Mouse (Mus musculus) bone marrow, adult 2 months (tissue): ENCODE measurements around the gene Dpagt1. TPM values are rescaled to one million over a fixed set of nuclear protein-coding genes. Genes with fewer than 3 reads are reported as not detected.

Experiments used
- H3K27ac ChIP-seq: fragments of 200-500 bp; 2 replicates; pipeline ENCODE4 v1.5.1; 2012; ENCODE audit warnings: low read depth, mild to moderate bottlenecking, control low read depth, inconsistent platforms, low read length; ENCODE audit not compliant: control insufficient read depth, poor library complexity, insufficient read depth
- H3K4me1 ChIP-seq: fragments of 200-500 bp; 2 replicates; pipeline ENCODE4 v1.6.1; 2011; ENCODE audit warnings: low read length; ENCODE audit not compliant: control insufficient read depth, insufficient read depth
- H3K4me3 ChIP-seq: fragments of 200-500 bp; replicated peaks from 2 replicates; pipeline ENCODE3; 2011; ENCODE audit warnings: mild to moderate bottlenecking, low read depth, low read length, control low read depth; ENCODE audit not compliant: control insufficient read depth
- CTCF ChIP-seq: fragments of 200-500 bp; IDR thresholded peaks from 2 replicates; pipeline ENCODE4 v1.5.1; 2011; ENCODE audit warnings: low read length, control low read depth; ENCODE audit not compliant: control insufficient read depth, insufficient read depth
- POLR2A ChIP-seq: fragments of 200-500 bp; IDR thresholded peaks from 2 replicates; pipeline ENCODE4 v1.6.1; 2011; ENCODE audit warnings: low read depth, mild to moderate bottlenecking, control low read depth, low read length, borderline replicate concordance; ENCODE audit not compliant: control insufficient read depth
- WGBS: fragments of 180-500 bp; shearing (Covaris S2); methylation state at CpG from one replicate; pipeline ENCODE4 v1.1.7; 2018; 5-methylcytosine and 5-hydroxymethylcytosine counted together
- polyA plus RNA-seq: library from polyadenylated mRNA; stranded (reverse); fragments of >200 nt; gene quantifications from 2 replicates; pipeline ENCODE4 v1.2.4, GENCODE M21; 2011; ENCODE audit warnings: low replicate concordance; ENCODE audit not compliant: missing spikeins, insufficient read depth, insufficient read length

Gene Dpagt1
- polyA plus RNA-seq, result 11.2 and 30.7 TPM in 2 replicates

DNA sequence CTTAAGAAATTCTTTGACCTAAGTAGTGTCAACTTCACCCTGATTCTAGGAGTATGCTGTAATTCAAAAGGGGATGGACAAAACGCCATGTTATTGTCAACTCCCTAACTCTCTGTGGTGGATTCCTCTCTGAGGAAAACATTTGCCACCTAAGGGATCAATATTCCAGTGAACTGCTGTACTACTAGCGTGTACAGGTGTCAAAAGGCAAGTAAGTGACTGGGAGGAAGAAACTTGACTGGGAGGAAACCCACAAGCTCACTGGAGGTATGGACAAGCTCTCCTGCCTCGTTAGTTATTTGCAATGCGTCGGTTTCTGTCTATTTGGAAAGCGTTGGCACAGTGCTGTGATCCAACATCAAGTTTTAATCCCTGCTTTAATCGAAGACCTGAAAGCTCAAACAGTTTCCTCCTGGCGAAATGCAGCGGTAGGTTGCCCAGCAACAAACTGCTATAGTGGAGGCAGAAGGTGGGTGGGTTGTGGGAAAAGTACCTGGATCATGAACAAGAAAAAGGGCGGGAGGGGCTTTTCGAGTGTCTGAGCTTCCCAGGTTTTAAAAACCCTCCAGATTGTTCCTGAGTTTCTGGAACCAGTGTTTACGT is at the start of gene Dpagt1:
Dpagt1 (plus strand) TSS at position 252 of the 603 bp plus-strand sequence.
- Histone ChIP-seq H3K4me3 (peak within 1 kb of the TSS; percentile 91), H3K27ac (peak within 1 kb of the TSS; percentile 56), H3K4me1 (peaks cover 3% of the 10 kb centered on the region)
- TF ChIP-seq CTCF (no peak), POLR2A (no peak)
- WGBS, result under 1% methylated on average over 12 of the region's 12 CpGs

DNA sequence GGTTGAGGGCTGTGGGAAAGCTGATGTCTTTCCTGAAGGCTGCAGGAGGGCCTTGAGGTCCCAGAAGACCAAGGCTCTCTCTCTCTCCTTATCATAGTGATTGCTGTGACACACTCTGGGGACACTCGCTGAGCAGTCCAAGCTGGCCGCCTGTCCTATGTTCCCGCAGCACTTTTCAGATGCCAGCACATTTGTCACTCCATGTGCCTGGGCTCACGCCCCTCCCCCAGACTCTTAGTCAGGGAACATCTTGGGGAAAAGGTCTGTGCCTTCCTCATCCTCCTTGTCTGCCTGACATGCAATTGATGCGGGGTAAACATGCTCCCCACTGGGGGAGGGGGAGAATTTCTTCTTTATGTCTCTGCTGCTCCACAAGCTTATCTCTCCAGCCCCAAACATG is 42.6 kb upstream of the Dpagt1 start:
- Histone ChIP-seq H3K4me3 (no peak overlapping the region), H3K27ac (no peak overlapping the region), H3K4me1 (no peaks in the 10 kb centered on the region)
- WGBS, result 84% methylated on average over 5 of the region's 5 CpGs
- no peak for TF ChIP-seq POLR2A
- TF ChIP-seq CTCF, result peak; percentile 1; the same call in 1 of the 2 replicates

DNA sequence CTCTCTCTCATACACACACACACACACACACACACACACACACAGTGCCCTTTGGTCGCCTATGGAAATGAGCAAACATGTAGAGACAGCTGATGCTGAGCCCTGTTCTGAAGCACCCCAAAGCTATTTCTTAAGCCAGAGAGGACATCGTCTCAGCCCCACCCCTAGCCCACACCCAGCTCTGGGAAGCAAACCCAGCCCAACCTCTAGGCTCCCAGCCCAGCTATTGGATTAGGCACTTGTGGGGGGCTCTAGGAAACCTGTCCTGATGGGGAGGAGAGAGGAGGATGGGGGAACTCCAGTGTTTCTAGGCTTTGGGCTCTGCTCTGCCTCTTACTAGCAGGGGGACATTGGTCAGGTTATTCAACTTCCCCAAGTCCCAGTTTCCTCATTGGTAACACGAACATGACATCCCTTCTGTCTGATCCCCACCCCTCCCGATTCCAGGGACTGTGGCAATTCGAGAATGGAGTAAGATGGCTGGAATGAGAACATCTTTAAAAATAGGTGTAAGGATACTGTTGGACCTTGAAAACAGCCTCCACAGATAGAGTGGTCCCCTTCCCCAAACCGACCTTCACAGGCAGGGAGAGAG is 39.5 kb upstream of the Dpagt1 start:
- Histone ChIP-seq H3K4me1 (no peaks in the 10 kb centered on the region; the same call in 1 of the 2 replicates), H3K27ac (peak overlapping the region; percentile 54), H3K4me3 (peak overlapping the region; percentile 73)
- TF ChIP-seq POLR2A, result no peak
- TF ChIP-seq CTCF, result no peak
- WGBS, result 7% methylated on average over 6 of the region's 6 CpGs

DNA sequence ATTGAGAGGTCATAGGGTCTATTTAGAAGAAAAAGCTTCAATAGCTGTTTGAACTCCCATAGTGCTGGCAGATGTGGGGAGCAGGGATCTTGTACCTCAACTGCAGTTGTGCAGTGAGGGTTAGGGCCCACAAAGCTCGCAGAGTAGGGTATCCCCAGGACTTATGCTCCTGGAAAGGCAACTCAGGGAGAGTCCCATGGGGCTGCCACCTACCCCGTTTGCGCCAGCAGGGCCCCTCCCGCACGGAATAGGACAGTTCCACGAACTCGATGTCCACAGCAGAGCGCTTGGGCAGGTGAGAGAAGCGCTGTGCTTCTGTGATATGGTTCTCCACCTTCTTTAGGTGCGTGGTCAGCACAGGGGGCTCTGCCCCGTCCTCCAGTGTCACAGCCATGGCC is 38.8 kb upstream of the Dpagt1 start:
- Histone ChIP-seq H3K4me1 (no peaks in the 10 kb centered on the region; the same call in 1 of the 2 replicates), H3K27ac (peak overlapping the region; percentile 71), H3K4me3 (peak overlapping the region; percentile 87)
- WGBS, result 10% methylated on average over 11 of the region's 11 CpGs
- no peak for TF ChIP-seq POLR2A

DNA sequence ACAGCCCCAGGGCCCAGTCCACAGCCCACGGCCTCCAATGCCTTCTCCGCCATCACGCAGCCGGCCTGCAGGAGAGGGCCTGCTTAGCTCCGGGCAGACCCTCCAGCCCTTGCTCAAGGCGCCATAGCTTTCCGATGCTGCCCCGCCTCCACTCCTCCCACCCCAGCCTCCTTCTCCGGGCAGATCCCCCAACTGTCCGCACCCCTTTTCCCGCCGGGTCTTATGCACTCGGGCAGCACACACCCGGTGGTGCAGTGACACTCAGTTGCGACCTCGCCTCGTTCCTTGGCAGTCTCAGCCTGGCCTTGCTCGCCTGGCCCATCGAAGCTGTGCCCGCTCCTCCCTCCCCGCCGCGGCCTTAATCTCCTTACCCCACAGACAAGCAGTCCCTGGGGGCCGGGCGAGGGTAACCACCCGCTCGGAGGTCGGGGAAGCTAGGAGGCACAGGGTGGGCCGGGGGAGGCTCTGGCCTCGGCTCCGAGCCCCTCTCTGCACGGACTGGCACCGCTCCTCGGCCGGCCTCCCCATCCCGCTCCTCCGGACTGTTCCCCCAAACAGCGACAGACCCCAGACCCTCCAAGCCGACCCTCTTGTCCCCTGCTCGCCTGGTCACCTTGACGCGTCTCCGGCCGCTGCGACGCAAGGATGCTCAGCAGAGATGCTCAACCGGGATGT is 38.3 kb upstream of the Dpagt1 start:
- H3K4me1 ChIP-seq, result no peaks in the 10 kb centered on the region; the same call in 1 of the 2 replicates
- H3K27ac ChIP-seq, result peak overlapping the region; percentile 71
- 3% methylated on average over 47 of the region's 47 CpGs for WGBS
- H3K4me3 ChIP-seq, result peak overlapping the region; percentile 87
- TF ChIP-seq CTCF (no peak), POLR2A (peak; percentile 64; the same call in 1 of the 2 replicates)

DNA sequence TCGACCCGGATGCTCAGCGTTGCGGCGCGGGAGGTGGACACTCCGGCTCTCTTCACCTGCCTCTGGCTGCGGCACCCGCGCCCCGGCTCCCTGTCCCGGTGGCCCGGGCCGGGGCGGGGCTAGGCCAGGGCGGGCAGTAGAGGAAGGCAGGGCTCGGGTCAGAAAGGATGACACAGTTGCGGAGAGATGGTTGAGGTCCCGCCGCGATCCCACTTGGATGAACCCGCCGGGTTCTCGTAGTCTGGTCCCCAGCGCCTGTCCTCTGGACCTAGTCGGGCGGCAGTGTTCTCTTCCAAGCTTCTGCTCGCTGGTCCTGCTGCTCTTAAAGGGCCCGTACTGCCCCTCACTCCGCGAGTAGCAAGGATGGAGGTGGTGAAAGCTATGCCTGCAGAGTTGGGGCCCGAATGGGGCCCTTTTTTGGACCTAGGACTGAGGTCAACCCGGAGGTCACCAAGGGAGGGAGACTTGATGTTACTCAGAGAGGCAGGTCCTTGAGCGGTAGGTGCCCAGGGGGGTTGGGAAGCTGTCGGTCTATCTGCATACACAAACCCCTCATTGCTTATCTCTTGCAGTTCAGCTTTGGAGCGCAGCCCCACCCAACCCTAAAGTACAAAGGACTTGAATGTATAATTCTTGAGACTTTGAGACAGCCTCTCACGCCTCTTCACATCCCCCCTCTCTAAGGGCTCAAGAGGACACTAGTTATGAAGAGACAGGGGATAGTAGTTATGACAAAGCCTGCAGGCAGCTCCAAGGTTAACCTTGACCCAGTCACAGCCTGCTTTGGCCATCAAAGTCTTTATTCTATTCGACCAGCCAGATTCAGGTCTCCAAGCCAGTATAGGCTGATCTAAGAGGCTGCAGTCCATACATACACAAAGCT is 37.5 kb upstream of the Dpagt1 start, which contains the start of gene Abcg4:
Abcg4 (minus strand) TSS at position 540 of the 883 bp plus-strand sequence.
- TF ChIP-seq POLR2A (peak; percentile 46; the same call in 1 of the 2 replicates), CTCF (no peak)
- H3K4me1 ChIP-seq, result no peaks in the 10 kb centered on the region; the same call in 1 of the 2 replicates
- peak within 1 kb of the TSS; percentile 71 for H3K27ac ChIP-seq
- peak within 1 kb of the TSS; percentile 87 for H3K4me3 ChIP-seq
- WGBS, result 3% methylated on average over 38 of the region's 38 CpGs

DNA sequence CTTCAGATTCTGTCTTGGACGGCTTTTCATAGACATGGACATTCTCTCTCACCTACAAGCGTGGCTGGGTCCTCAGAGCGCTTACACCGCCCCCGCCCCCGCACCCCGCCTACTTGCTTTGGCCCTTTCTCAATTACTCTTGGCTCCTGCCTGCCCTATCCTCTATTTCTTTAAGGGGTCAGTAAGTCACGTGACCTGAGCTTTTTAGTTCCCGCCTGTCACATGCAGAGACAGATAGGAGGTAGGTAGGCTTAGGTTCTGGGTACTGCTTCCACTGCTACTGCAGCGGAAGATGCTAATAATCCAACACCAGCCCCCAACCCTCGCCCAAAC is 36.9 kb upstream of the Dpagt1 start:
- peak overlapping the region; percentile 61 for H3K27ac ChIP-seq
- 34% methylated on average over 11 of the region's 11 CpGs for whole genome bisulfite sequencing
- H3K4me1 ChIP-seq, result no peaks in the 10 kb centered on the region; the same call in 1 of the 2 replicates
- H3K4me3 ChIP-seq, result no peak overlapping the region
- TF ChIP-seq CTCF (no peak), POLR2A (no peak)
